Comparison of ENCODE assay signal across 8 mouse cellular contexts in genomic region chr9:108508776-108509175, GRCm38 (mm10). TPM values are rescaled to one million over a fixed set of nuclear protein-coding genes. Genes with fewer than 3 reads are reported as not detected.
A peak's percentile ranks its signal among the peaks of the same experiment; 100 is the strongest.
DNase-seq lines count a peak whose midpoint lies in the region; ATAC-seq and TF ChIP-seq lines count a peak whose summit lies in the region.

No protein-coding gene starts in this region.

- H3K9ac ChIP-seq in kidney, embryonic 15.5 days, result peak overlapping the region; percentile 68
- H3K9ac ChIP-seq in embryonic facial prominence, embryonic 11.5 days (replicated peaks; ENCODE audit: low read length), result peak overlapping the region; percentile 61; the same call in 1 of the 2 replicates
- H3K9ac ChIP-seq in intestine, embryonic 14.5 days (ENCODE audit: low read length), result peak overlapping the region; percentile 73

- peaks cover 16% of the 10 kb centered on the region for H3K4me1 ChIP-seq in kidney, embryonic 15.5 days
- H3K4me1 ChIP-seq in embryonic facial prominence, embryonic 11.5 days (ENCODE audit: control insufficient read depth, insufficient read depth, low read length), result peaks cover 3% of the 10 kb centered on the region
- H3K4me1 ChIP-seq in intestine, embryonic 14.5 days (replicated peaks; ENCODE audit: control insufficient read depth, insufficient read depth, low read length), result peaks cover 11% of the 10 kb centered on the region

- H3K36me3 ChIP-seq in kidney, embryonic 15.5 days, result peaks cover 49% of the 10 kb centered on the region
- H3K36me3 ChIP-seq in embryonic facial prominence, embryonic 11.5 days (replicated peaks; ENCODE audit: control insufficient read depth, insufficient read depth, low read depth, low read length), result peaks cover 12% of the 10 kb centered on the region
- H3K36me3 ChIP-seq in intestine, embryonic 14.5 days (ENCODE audit: control insufficient read depth, insufficient read depth, low read length), result peaks cover 43% of the 10 kb centered on the region
- peaks cover 21% of the 10 kb centered on the region for H3K36me3 ChIP-seq in myocyte (ENCODE audit: control insufficient read depth, insufficient read depth)

- H3K4me2 ChIP-seq in kidney, embryonic 15.5 days, result peak overlapping the region; percentile 73
- H3K4me2 ChIP-seq in embryonic facial prominence, embryonic 11.5 days (ENCODE audit: low read depth, low read length), result peak overlapping the region; percentile 70
- peak overlapping the region; percentile 93 for H3K4me2 ChIP-seq in intestine, embryonic 14.5 days (ENCODE audit: low read length)
- peak overlapping the region; percentile 99 for H3K4me2 ChIP-seq in myocyte (ENCODE audit: low read depth)

- WGBS in kidney, embryonic 15.5 days, result 89% methylated on average over 7 of the region's 7 CpGs
- WGBS in embryonic facial prominence, embryonic 11.5 days, result 84% methylated on average over 7 of the region's 7 CpGs
- 88% methylated on average over 7 of the region's 7 CpGs for WGBS in intestine, embryonic 14.5 days

- H3K27me3 ChIP-seq in kidney, embryonic 15.5 days, result no peaks in the 10 kb centered on the region
- H3K27me3 ChIP-seq in embryonic facial prominence, embryonic 11.5 days (ENCODE audit: control insufficient read depth, insufficient read depth, low read length), result no peaks in the 10 kb centered on the region
- no peaks in the 10 kb centered on the region for H3K27me3 ChIP-seq in intestine, embryonic 14.5 days (replicated peaks; ENCODE audit: control insufficient read depth, insufficient read depth, low read length)
- H3K27me3 ChIP-seq in myocyte (ENCODE audit: control insufficient read depth, insufficient read depth, insufficient read length), result no peaks in the 10 kb centered on the region

- peaks cover 11% of the 10 kb centered on the region for H3K79me2 ChIP-seq in myocyte (ENCODE audit: control insufficient read depth, insufficient read depth)

- peak overlapping the region; percentile 76 for H3K4me3 ChIP-seq in kidney, embryonic 15.5 days (replicated peaks)
- H3K4me3 ChIP-seq in embryonic facial prominence, embryonic 11.5 days (ENCODE audit: low read depth, low read length), result peak overlapping the region; percentile 54
- H3K4me3 ChIP-seq in intestine, embryonic 14.5 days (ENCODE audit: low read depth, low read length), result peak overlapping the region; percentile 78
- peak overlapping the region; percentile 72 for H3K4me3 ChIP-seq in myocyte

- ATAC-seq in kidney, embryonic 15.5 days (replicated peaks; ENCODE audit: low FRiP score), result no peak
- ATAC-seq in embryonic facial prominence, embryonic 11.5 days (replicated peaks; ENCODE audit: insufficient number of reproducible peaks, low FRiP score, low TSS enrichment, low read depth), result no peak
- no peak for ATAC-seq in intestine, embryonic 14.5 days (replicated peaks; ENCODE audit: low FRiP score, low TSS enrichment, low read depth)

- DNase-seq in kidney, postnatal 14 days, result no peak
- DNase-seq in embryonic facial prominence, embryonic 11.5 days (ENCODE audit: low spot score), result no peak
- no peak for DNase-seq in intestine, embryonic 14.5 days (ENCODE audit: low spot score)
- no peak for DNase-seq in ovary, postnatal 10 days (ENCODE audit: low spot score)
- no peak for DNase-seq in layer of hippocampus, postnatal 14 days (ENCODE audit: low spot score in 2 of 2)
- DNase-seq in right cerebral cortex, postnatal 25 days, result no peak

- TF ChIP-seq POLR2A in myocyte (IDR thresholded peaks at IDR 0.05; ENCODE audit: insufficient read length, low read depth), result no peak

- H3K27ac ChIP-seq in kidney, embryonic 15.5 days, result no peak overlapping the region
- no peak overlapping the region for H3K27ac ChIP-seq in embryonic facial prominence, embryonic 11.5 days (replicated peaks; ENCODE audit: low read depth, low read length)
- no peak overlapping the region; the same call in 1 of the 2 replicates for H3K27ac ChIP-seq in intestine, embryonic 14.5 days (ENCODE audit: low read depth)

- H3ac ChIP-seq in myocyte (ENCODE audit: control insufficient read depth, insufficient read length), result peak overlapping the region; percentile 75

- H3K9me3 ChIP-seq in kidney, embryonic 15.5 days (replicated peaks), result no peaks in the 10 kb centered on the region
- no peaks in the 10 kb centered on the region for H3K9me3 ChIP-seq in embryonic facial prominence, embryonic 11.5 days (replicated peaks; ENCODE audit: control insufficient read depth, low read length)
- no peaks in the 10 kb centered on the region for H3K9me3 ChIP-seq in intestine, embryonic 14.5 days (ENCODE audit: control insufficient read depth, low read length)

TF ChIP-seq in myocyte, 11 proteins besides CTCF, POLR2A, EP300 and RAD21:
- TF ChIP-seq E2F4 (IDR thresholded peaks at IDR 0.05; ENCODE audit: insufficient read depth) (no peak), MYOG (IDR thresholded peaks at IDR 0.05; ENCODE audit: control insufficient read depth in 1 of 3, insufficient read depth in 1 of 3, insufficient read length in 2 of 3, low read depth in 2 of 3) (no peak), USF1 (IDR thresholded peaks at IDR 0.05; ENCODE audit: low read depth) (no peak), CEBPB (IDR thresholded peaks at IDR 0.05; ENCODE audit: insufficient read depth, poor library complexity, severe bottlenecking) (no peak), MAX (IDR thresholded peaks at IDR 0.05; ENCODE audit: low read depth) (no peak), MYOD1 (IDR thresholded peaks at IDR 0.05; ENCODE audit: control insufficient read depth in 1 of 3, insufficient read length in 2 of 3, low read depth in 2 of 3) (no peak)

RNA-seq across cellular contexts. Expression of gene Qars, which starts 1.3 kb away (rescaled TPM):
- polyA plus RNA-seq in kidney, embryonic 15.5 days (2015; fragmentation: Nextera tagmentation; extraction: Ambion mirVana), result 105 and 111 TPM in 2 replicates
- 130 and 138 TPM in 2 replicates for polyA plus RNA-seq in embryonic facial prominence, embryonic 11.5 days (2014; fragmentation: Nextera tagmentation; extraction: Ambion mirVana)
- 119 and 128 TPM in 2 replicates for polyA plus RNA-seq in intestine, embryonic 14.5 days (2014; fragmentation: Nextera tagmentation; extraction: Ambion mirVana)
- polyA plus RNA-seq in myocyte (2012; fragmentation: generic; extraction: Trizol), result 168 TPM
- 10 to 100 TPM; 77.4 to 91.5 TPM for total RNA-seq in layer of hippocampus, postnatal 14 days (2021)

RNA-seq across cellular contexts. Expression of gene Qrich1, which starts 7.8 kb away (rescaled TPM):
- polyA plus RNA-seq in kidney, embryonic 15.5 days (2015; fragmentation: Nextera tagmentation; extraction: Ambion mirVana), result 122 and 125 TPM in 2 replicates
- polyA plus RNA-seq in embryonic facial prominence, embryonic 11.5 days (2014; fragmentation: Nextera tagmentation; extraction: Ambion mirVana), result 165 and 168 TPM in 2 replicates
- 122 and 133 TPM in 2 replicates for polyA plus RNA-seq in intestine, embryonic 14.5 days (2014; fragmentation: Nextera tagmentation; extraction: Ambion mirVana)
- 44.0 TPM for polyA plus RNA-seq in myocyte (2012; fragmentation: generic; extraction: Trizol)
- 100 to 1,000 TPM; 123 to 130 TPM for total RNA-seq in layer of hippocampus, postnatal 14 days (2021)

RNA-seq across cellular contexts. Expression of gene Usp19, which starts 18.4 kb away (rescaled TPM):
- polyA plus RNA-seq in kidney, embryonic 15.5 days (2015; fragmentation: Nextera tagmentation; extraction: Ambion mirVana), result 69.3 and 78.8 TPM in 2 replicates
- 52.5 and 59.2 TPM in 2 replicates for polyA plus RNA-seq in embryonic facial prominence, embryonic 11.5 days (2014; fragmentation: Nextera tagmentation; extraction: Ambion mirVana)
- 51.6 and 53.5 TPM in 2 replicates for polyA plus RNA-seq in intestine, embryonic 14.5 days (2014; fragmentation: Nextera tagmentation; extraction: Ambion mirVana)
- polyA plus RNA-seq in myocyte (2012; fragmentation: generic; extraction: Trizol), result 86.6 TPM
- total RNA-seq in layer of hippocampus, postnatal 14 days (2021), result 100 to 1,000 TPM; 123 to 128 TPM

RNA-seq across cellular contexts. Expression of gene Lamb2, which starts 29.2 kb away (rescaled TPM):
- polyA plus RNA-seq in kidney, embryonic 15.5 days (2015; fragmentation: Nextera tagmentation; extraction: Ambion mirVana), result 48.8 and 56.6 TPM in 2 replicates
- polyA plus RNA-seq in embryonic facial prominence, embryonic 11.5 days (2014; fragmentation: Nextera tagmentation; extraction: Ambion mirVana), result 15.3 and 15.4 TPM in 2 replicates
- 32.3 and 33.7 TPM in 2 replicates for polyA plus RNA-seq in intestine, embryonic 14.5 days (2014; fragmentation: Nextera tagmentation; extraction: Ambion mirVana)
- 61.6 TPM for polyA plus RNA-seq in myocyte (2012; fragmentation: generic; extraction: Trizol)
- total RNA-seq in layer of hippocampus, postnatal 14 days (2021), result 10 to 100 TPM; 34.8 to 39.8 TPM

RNA-seq across cellular contexts. Expression of gene Klhdc8b, which starts 47.4 kb away (rescaled TPM):
- 31.0 and 37.8 TPM in 2 replicates for polyA plus RNA-seq in kidney, embryonic 15.5 days (2015; fragmentation: Nextera tagmentation; extraction: Ambion mirVana)
- polyA plus RNA-seq in embryonic facial prominence, embryonic 11.5 days (2014; fragmentation: Nextera tagmentation; extraction: Ambion mirVana), result 19.0 and 22.4 TPM in 2 replicates
- polyA plus RNA-seq in intestine, embryonic 14.5 days (2014; fragmentation: Nextera tagmentation; extraction: Ambion mirVana), result 59.9 and 60.7 TPM in 2 replicates
- 3.7 TPM for polyA plus RNA-seq in myocyte (2012; fragmentation: generic; extraction: Trizol)
- total RNA-seq in layer of hippocampus, postnatal 14 days (2021), result 10 to 100 TPM; 17.5 to 18.4 TPM
